Mouse (Mus musculus) limb, embryonic 15.5 days (tissue): ENCODE data around the gene Cabp4. TPM values are rescaled to one million over a fixed set of nuclear protein-coding genes. Genes with fewer than 3 reads are reported as not detected.

Source experiments
- ATAC-seq: fragments of 200-750 bp; cut with Nextera tagmentation; 2 replicates; pipeline ENCODE4 v1.8.0; 2017; ENCODE audit warnings: low read depth, moderate TSS enrichment; ENCODE audit not compliant: insufficient number of reproducible peaks, low FRiP score, low TSS enrichment
- H3K27ac ChIP-seq: fragments of 300-500 bp; sonication (generic); 2 replicates; pipeline ENCODE4 v1.5.1; 2015; ENCODE audit warnings: moderate library complexity, mild to moderate bottlenecking, inconsistent platforms
- H3K27me3 ChIP-seq: fragments of 300-500 bp; sonication (generic); 2 replicates; pipeline ENCODE4 v1.6.1; 2015; ENCODE audit warnings: inconsistent platforms
- H3K36me3 ChIP-seq: fragments of 300-500 bp; sonication (generic); 2 replicates; pipeline ENCODE4 v1.6.1; 2015; ENCODE audit warnings: inconsistent platforms
- H3K4me1 ChIP-seq: fragments of 300-500 bp; sonication (generic); 2 replicates; pipeline ENCODE4 v1.6.1; 2015; ENCODE audit warnings: inconsistent platforms
- H3K4me2 ChIP-seq: fragments of 300-500 bp; sonication (generic); 2 replicates; pipeline ENCODE4 v1.6.1; 2015; ENCODE audit warnings: mild to moderate bottlenecking, inconsistent platforms
- H3K4me3 ChIP-seq: fragments of 300-500 bp; sonication (generic); 2 replicates; pipeline ENCODE4 v1.5.1; 2015; ENCODE audit warnings: mild to moderate bottlenecking, inconsistent platforms
- H3K9ac ChIP-seq: fragments of 300-500 bp; sonication (generic); 2 replicates; pipeline ENCODE4 v1.6.1; 2015; ENCODE audit warnings: inconsistent platforms
- H3K9me3 ChIP-seq: fragments of 300-500 bp; sonication (generic); 2 replicates; pipeline ENCODE4 v1.6.1; 2016; ENCODE audit warnings: inconsistent platforms
- WGBS: fragments of 180-500 bp; shearing (Covaris S2); methylation state at CpG from one replicate; pipeline ENCODE4 v1.1.7; 2015; 5-methylcytosine and 5-hydroxymethylcytosine counted together
- polyA plus RNA-seq: library from polyadenylated mRNA; unstranded; fragments of >200 nt; fragmentation: Nextera tagmentation; extraction: Ambion mirVana; gene quantifications from 2 replicates; pipeline ENCODE4 v1.2.1, GENCODE M21; 2015

Cabp4 gene
- polyA plus RNA-seq, 1 experiment from 2014 or later, result 0.05 TPM

- Histone ChIP-seq H3K4me3 (no peak overlapping the region), H3K9ac (no peak overlapping the region), H3K36me3 (no peaks in the 10 kb centered on the region), H3K4me2 (no peak overlapping the region), H3K27ac (no peak overlapping the region), H3K27me3 (peaks cover 4% of the 10 kb centered on the region; the same call in 1 of the 2 replicates), H3K4me1 (peaks cover 33% of the 10 kb centered on the region), H3K9me3 (no peaks in the 10 kb centered on the region)
- ATAC-seq, result no peak
- WGBS, result 60% methylated on average over 3 of the region's 3 CpGs
These were observed 49.5 kb downstream of the Cabp4 start for GRCm38 (mm10) chr19:4094348-4094747.

- no peaks in the 10 kb centered on the region for H3K36me3 ChIP-seq
- 43% methylated on average over 7 of the region's 7 CpGs for WGBS
- H3K9ac ChIP-seq, result no peak overlapping the region
- no peak for ATAC-seq
- H3K4me1 ChIP-seq, result peaks cover 28% of the 10 kb centered on the region
- H3K9me3 ChIP-seq, result no peaks in the 10 kb centered on the region
- no peak overlapping the region for H3K4me3 ChIP-seq
- no peak overlapping the region for H3K4me2 ChIP-seq
- H3K27me3 ChIP-seq, result 0 out of 2 replicates have a peak, but pooled peaks cover 4% of the 10 kb centered on the region
- H3K27ac ChIP-seq, result no peak overlapping the region
These were observed 50.1 kb downstream of the Cabp4 start for GRCm38 (mm10) chr19:4093772-4094171.

- H3K4me3 ChIP-seq, result no peak overlapping the region
- 59% methylated on average over 3 of the region's 3 CpGs for WGBS
- H3K4me1 ChIP-seq, result peaks cover 18% of the 10 kb centered on the region
- H3K36me3 ChIP-seq, result no peaks in the 10 kb centered on the region
- no peak overlapping the region for H3K9ac ChIP-seq
- H3K9me3 ChIP-seq, result no peaks in the 10 kb centered on the region
- H3K4me2 ChIP-seq, result no peak overlapping the region
- H3K27me3 ChIP-seq, result 0 out of 2 replicates have a peak, but pooled peaks cover 4% of the 10 kb centered on the region
- no peak for ATAC-seq
- no peak overlapping the region for H3K27ac ChIP-seq
These were observed 51.1 kb downstream of the Cabp4 start for GRCm38 (mm10) chr19:4092750-4093149.

- WGBS, result 38% methylated on average over 2 of the region's 2 CpGs
- ATAC-seq, result no peak
These were observed 52.5 kb downstream of the Cabp4 start for GRCm38 (mm10) chr19:4091383-4091782.

GRCm38 (mm10) chr19:4090446-4090845, 53.4 kb downstream of the Cabp4 start:
- Histone ChIP-seq H3K4me3 (no peak overlapping the region), H3K36me3 (no peaks in the 10 kb centered on the region), H3K27me3 (0 out of 2 replicates have a peak, but pooled peaks cover 4% of the 10 kb centered on the region), H3K9ac (no peak overlapping the region), H3K9me3 (no peaks in the 10 kb centered on the region), H3K27ac (no peak overlapping the region), H3K4me2 (no peak overlapping the region), H3K4me1 (no peaks in the 10 kb centered on the region; the same call in 1 of the 2 replicates)
- ATAC-seq, result no peak
- 91% methylated on average over 3 of the region's 3 CpGs for WGBS

More at GRCm38 (mm10) chr19:4091383-4091782, 52.5 kb downstream of the Cabp4 start:
- H3K9me3 ChIP-seq, result no peaks in the 10 kb centered on the region
- H3K4me2 ChIP-seq, result no peak overlapping the region
- H3K4me3 ChIP-seq, result no peak overlapping the region
- no peak overlapping the region for H3K27ac ChIP-seq
- no peak overlapping the region for H3K9ac ChIP-seq
- H3K27me3 ChIP-seq, result 0 out of 2 replicates have a peak, but pooled peaks cover 4% of the 10 kb centered on the region
- H3K36me3 ChIP-seq, result no peaks in the 10 kb centered on the region
- peaks cover 6% of the 10 kb centered on the region; the same call in 1 of the 2 replicates for H3K4me1 ChIP-seq

- Histone ChIP-seq H3K4me3 (no peak overlapping the region), H3K36me3 (no peaks in the 10 kb centered on the region), H3K27ac (no peak overlapping the region), H3K9me3 (no peaks in the 10 kb centered on the region), H3K27me3 (0 out of 2 replicates have a peak, but pooled peaks cover 5% of the 10 kb centered on the region), H3K4me2 (no peak overlapping the region), H3K4me1 (no peaks in the 10 kb centered on the region), H3K9ac (no peak overlapping the region)
- ATAC-seq, result no peak
- 80% methylated on average over 6 of the region's 6 CpGs for WGBS
These were observed 54.7 kb downstream of the Cabp4 start for GRCm38 (mm10) chr19:4089128-4089527.

- no peak for ATAC-seq
- no peaks in the 10 kb centered on the region for H3K4me1 ChIP-seq
- 0 out of 2 replicates have a peak, but pooled peaks cover 12% of the 10 kb centered on the region for H3K27me3 ChIP-seq
- H3K9ac ChIP-seq, result no peak overlapping the region
- no peak overlapping the region for H3K27ac ChIP-seq
- WGBS, result 41% methylated on average over 5 of the region's 5 CpGs
- H3K36me3 ChIP-seq, result no peaks in the 10 kb centered on the region
- no peaks in the 10 kb centered on the region for H3K9me3 ChIP-seq
- H3K4me2 ChIP-seq, result no peak overlapping the region
- no peak overlapping the region for H3K4me3 ChIP-seq
These were observed 55.7 kb downstream of the Cabp4 start for GRCm38 (mm10) chr19:4088146-4088545.

- Histone ChIP-seq H3K4me3 (no peak overlapping the region), H3K4me1 (no peaks in the 10 kb centered on the region), H3K36me3 (no peaks in the 10 kb centered on the region), H3K4me2 (no peak overlapping the region), H3K9ac (no peak overlapping the region), H3K27me3 (0 out of 2 replicates have a peak, but pooled peaks cover 12% of the 10 kb centered on the region), H3K9me3 (no peaks in the 10 kb centered on the region), H3K27ac (no peak overlapping the region)
- no peak for ATAC-seq
- WGBS, result 84% methylated on average over 5 of the region's 5 CpGs
These were observed 56.7 kb downstream of the Cabp4 start for GRCm38 (mm10) chr19:4087090-4087489.

GRCm38 (mm10) chr19:4086156-4086555, 57.7 kb downstream of the Cabp4 start:
- no peak for ATAC-seq
- 91% methylated on average over 15 of the region's 15 CpGs for WGBS

More at GRCm38 (mm10) chr19:4086156-4086555, 57.7 kb downstream of the Cabp4 start:
- Histone ChIP-seq H3K36me3 (no peaks in the 10 kb centered on the region), H3K27me3 (0 out of 2 replicates have a peak, but pooled peaks cover 12% of the 10 kb centered on the region), H3K27ac (no peak overlapping the region), H3K9ac (no peak overlapping the region), H3K4me2 (no peak overlapping the region), H3K4me1 (no peaks in the 10 kb centered on the region), H3K4me3 (no peak overlapping the region), H3K9me3 (no peaks in the 10 kb centered on the region)

Other genes starting within 250 kb of the Cabp4 start
- gene Tcirg1, start 236.9 kb downstream of the Cabp4 start, polyA plus RNA-seq, result 46.3 and 52.4 TPM in 2 replicates
- 244 and 254 TPM in 2 replicates for gene Ndufs8, start 231.3 kb downstream of the Cabp4 start, polyA plus RNA-seq
- gene Aldh3b1, start 214.2 kb downstream of the Cabp4 start, polyA plus RNA-seq, result 2.7 and 4.2 TPM in 2 replicates
- 26.1 and 30.5 TPM in 2 replicates for gene Unc93b1, start 208.8 kb downstream of the Cabp4 start, polyA plus RNA-seq
- gene Aldh3b3, start 185.4 kb downstream of the Cabp4 start, polyA plus RNA-seq, result 3.7 and 6.7 TPM in 2 replicates
- gene Aldh3b2, start 171.7 kb downstream of the Cabp4 start, polyA plus RNA-seq, result 35.9 and 37.2 TPM in 2 replicates
- gene Acy3, start 157.5 kb downstream of the Cabp4 start, polyA plus RNA-seq, result 5.9 and 7.5 TPM in 2 replicates
- gene Tbx10, start 151.3 kb downstream of the Cabp4 start, polyA plus RNA-seq, result not detected in 2 replicates
- gene Nudt8, start 143.5 kb downstream of the Cabp4 start, polyA plus RNA-seq, result 31.5 and 33.4 TPM in 2 replicates
- gene Gm49405, start 143.4 kb downstream of the Cabp4 start, polyA plus RNA-seq, result 3.3 and 3.5 TPM in 2 replicates
- gene Doc2g, start 140.7 kb downstream of the Cabp4 start, polyA plus RNA-seq, result 3.8 and 4.4 TPM in 2 replicates
- 193 and 209 TPM in 2 replicates for gene Ndufv1, start 131.2 kb downstream of the Cabp4 start, polyA plus RNA-seq
- gene Gstp1, start 106.0 kb downstream of the Cabp4 start, polyA plus RNA-seq, result 488 and 537 TPM in 2 replicates
- 1.4 and 2.3 TPM in 2 replicates for gene Gstp2, start 98.0 kb downstream of the Cabp4 start, polyA plus RNA-seq
- 0.46 and 0.65 TPM in 2 replicates for gene Gstp3, start 84.5 kb downstream of the Cabp4 start, polyA plus RNA-seq
- not detected in 2 replicates for gene Cabp2, start 62.5 kb downstream of the Cabp4 start, polyA plus RNA-seq
- 82.7 and 85.6 TPM in 2 replicates for gene Cdk2ap2, start 46.9 kb downstream of the Cabp4 start, polyA plus RNA-seq
- gene Pitpnm1, start 44.0 kb downstream of the Cabp4 start, polyA plus RNA-seq, result 5.6 and 6.2 TPM in 2 replicates
- 95.5 and 97.7 TPM in 2 replicates for gene Aip, start 18.2 kb downstream of the Cabp4 start, polyA plus RNA-seq
- not detected in 2 replicates for gene Gpr152, start 4.2 kb downstream of the Cabp4 start, polyA plus RNA-seq
- gene Coro1b, start 4.6 kb upstream of the Cabp4 start, polyA plus RNA-seq, result 169 and 170 TPM in 2 replicates
- gene Ptprcap, start 9.6 kb upstream of the Cabp4 start, polyA plus RNA-seq, result 7.4 and 9.5 TPM in 2 replicates
- 68.8 and 79.3 TPM in 2 replicates for gene Rps6kb2, start 19.3 kb upstream of the Cabp4 start, polyA plus RNA-seq
- 1.8 and 2.7 TPM in 2 replicates for gene Carns1, start 31.4 kb upstream of the Cabp4 start, polyA plus RNA-seq
- gene Tbc1d10c, start 47.3 kb upstream of the Cabp4 start, polyA plus RNA-seq, result 3.9 and 4.5 TPM in 2 replicates
- gene Ppp1ca, start 48.0 kb upstream of the Cabp4 start, polyA plus RNA-seq, result 759 and 834 TPM in 2 replicates
- gene Rad9a, start 57.6 kb upstream of the Cabp4 start, polyA plus RNA-seq, result 31.6 and 33.5 TPM in 2 replicates
- 8.1 and 8.4 TPM in 2 replicates for gene Clcf1, start 70.2 kb upstream of the Cabp4 start, polyA plus RNA-seq
- gene AC109138.7, start 70.3 kb upstream of the Cabp4 start, polyA plus RNA-seq, result not detected in 2 replicates
- 27.7 and 35.9 TPM in 2 replicates for gene Pold4, start 87.9 kb upstream of the Cabp4 start, polyA plus RNA-seq
- 29.4 and 32.7 TPM in 2 replicates for gene Ssh3, start 125.1 kb upstream of the Cabp4 start, polyA plus RNA-seq
- gene Ankrd13d, start 139.1 kb upstream of the Cabp4 start, polyA plus RNA-seq, result 11.8 TPM in 2 replicates
- 18.5 and 20.5 TPM in 2 replicates for gene Grk2, start 162.2 kb upstream of the Cabp4 start, polyA plus RNA-seq